Comparison of ENCODE assay signal across 11 mouse cellular contexts in the genomic region with DNA sequence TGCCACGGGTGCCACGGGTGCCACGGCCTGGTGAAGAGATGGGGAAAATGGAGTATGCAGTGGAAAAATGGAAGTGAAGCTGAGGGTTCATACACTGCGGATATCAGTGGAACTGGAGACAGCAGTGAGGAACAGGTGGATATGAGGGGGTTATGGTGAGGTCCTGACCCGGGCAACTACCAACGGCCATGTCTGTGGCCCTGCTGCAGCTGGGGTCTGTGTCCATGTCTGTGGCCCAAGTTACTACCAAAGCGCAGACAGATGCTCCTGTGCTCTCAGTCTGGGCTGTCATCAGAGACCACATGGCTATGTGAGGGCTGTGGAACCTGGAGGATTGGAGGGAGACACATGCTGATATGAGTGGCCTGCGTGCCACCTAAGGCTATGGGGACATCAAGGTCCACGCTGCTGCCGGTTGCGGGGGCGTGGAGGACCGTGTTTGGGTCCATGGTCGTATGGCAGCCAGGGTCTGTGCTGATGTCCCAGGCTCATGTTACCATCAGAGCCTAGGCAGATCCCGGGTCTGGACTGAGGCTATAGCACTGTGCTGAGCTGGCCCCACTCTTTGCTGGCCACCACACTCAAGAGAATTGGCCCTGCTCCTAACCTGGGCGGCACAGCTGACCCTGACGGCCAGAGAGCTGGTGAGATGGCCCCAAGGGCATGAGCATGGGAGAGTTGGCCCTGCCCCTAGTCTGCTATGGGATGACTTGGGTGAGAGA.
"Had no signal": no experiment of that assay in that cellular context is flagged by ENCODE, and none has a peak within 500 bp of the region (broad histone marks: within the 10 kb centered on the region; RNA-seq: fewer than 3 reads in every experiment).

No protein-coding gene starts in this region.

- H3K27ac ChIP-seq: liver, embryonic 15.5 days; midbrain, embryonic 15.5 days; neural tube, embryonic 12.5 days; stomach, embryonic 15.5 days had no signal

- H3K9ac ChIP-seq: liver, embryonic 15.5 days; midbrain, embryonic 15.5 days; neural tube, embryonic 12.5 days; stomach, embryonic 15.5 days had no signal

- ATAC-seq: lung, postnatal 0 days; midbrain, embryonic 15.5 days had no signal

- H3K9me3 ChIP-seq: liver, embryonic 15.5 days; midbrain, embryonic 15.5 days; stomach, embryonic 15.5 days had no signal

- H3K27me3 ChIP-seq: liver, embryonic 15.5 days; midbrain, embryonic 15.5 days; stomach, embryonic 15.5 days had no signal

- DNase-seq: kidney, adult 18-20 months; kidney, postnatal 14 days; lung, adult 2 months; lung, postnatal 36 days; thymus, postnatal 36 days had no signal

- H3K36me3 ChIP-seq: liver, embryonic 15.5 days; midbrain, embryonic 15.5 days; neural tube, embryonic 12.5 days; stomach, embryonic 15.5 days had no signal

- H3K4me3 ChIP-seq: liver, embryonic 15.5 days; midbrain, embryonic 15.5 days; neural tube, embryonic 12.5 days; stomach, embryonic 15.5 days had no signal

- H3K4me2 ChIP-seq: liver, embryonic 11.5 days; liver, embryonic 15.5 days; midbrain, embryonic 15.5 days; neural tube, embryonic 12.5 days; stomach, embryonic 15.5 days had no signal

- H3K4me1 ChIP-seq: liver, embryonic 15.5 days; midbrain, embryonic 15.5 days; neural tube, embryonic 12.5 days; stomach, embryonic 15.5 days had no signal
